Mouse (Mus musculus) C2C12 (cell line): ENCODE results near the gene Rpl38. TPM values are rescaled to one million over a fixed set of nuclear protein-coding genes. Genes with fewer than 3 reads are reported as not detected.

Experiments
- H3K27me3 ChIP-seq: one replicate; pipeline ENCODE4 v1.6.1; 2011; ENCODE audit not compliant: control insufficient read depth, insufficient read depth, insufficient read length
- H3K36me3 ChIP-seq: one replicate; pipeline ENCODE4 v1.6.1; 2011; ENCODE audit not compliant: control insufficient read depth, insufficient read depth
- H3K4me3 ChIP-seq: one replicate; pipeline ENCODE4 v1.5.1; 2011; ENCODE audit warnings: mild to moderate bottlenecking, control low read depth; ENCODE audit not compliant: poor library complexity, insufficient read depth, severe bottlenecking
- H3K79me2 ChIP-seq: one replicate; pipeline ENCODE4 v1.6.1; 2011; ENCODE audit not compliant: control insufficient read depth, insufficient read depth
- H3K79me3 ChIP-seq: one replicate; pipeline ENCODE4 v1.6.1; 2011; ENCODE audit warnings: low read depth, control low read depth
- H3ac ChIP-seq: one replicate; pipeline ENCODE3; 2011; ENCODE audit warnings: low read depth; ENCODE audit not compliant: control insufficient read depth, insufficient read length
- CEBPB ChIP-seq: IDR thresholded peaks from one replicate; pipeline ENCODE4 v1.6.1; 2011; ENCODE audit warnings: low read depth, mild to moderate bottlenecking, control low read depth, moderate library complexity
- CTCF ChIP-seq: IDR thresholded peaks from one replicate; pipeline ENCODE4 v1.5.1; 2011; ENCODE audit not compliant: control insufficient read depth, insufficient read depth, insufficient read length
- FOSL1 ChIP-seq: IDR thresholded peaks from one replicate; pipeline ENCODE4 v1.8.0; 2011; ENCODE audit warnings: mild to moderate bottlenecking, low read length; ENCODE audit not compliant: poor library complexity, insufficient read depth, severe bottlenecking
- MAX ChIP-seq: IDR thresholded peaks from one replicate; pipeline ENCODE4 v1.6.1; 2011; ENCODE audit warnings: mild to moderate bottlenecking, control low read depth
- MYOD1 ChIP-seq: IDR thresholded peaks from one replicate; pipeline ENCODE4 v1.6.1; 2011; ENCODE audit warnings: low read depth; ENCODE audit not compliant: control insufficient read depth, insufficient read length
- MYOG ChIP-seq: IDR thresholded peaks from one replicate; pipeline ENCODE4 v1.6.1; 2011; ENCODE audit not compliant: control insufficient read depth, insufficient read length; ENCODE audit errors: extremely low read depth
- USF1 ChIP-seq: IDR thresholded peaks from one replicate; pipeline ENCODE4 v1.6.1; 2011; ENCODE audit warnings: low read depth, mild to moderate bottlenecking, control low read depth, moderate library complexity
- polyA plus RNA-seq: library from polyadenylated mRNA; unstranded; fragments of >200 nt; fragmentation: generic; extraction: Trizol; gene quantifications from one replicate; pipeline ENCODE4 v1.2.1, GENCODE M21; 2012; ENCODE audit warnings: missing spikeins

Rpl38 gene
- polyA plus RNA-seq, 1 experiment, result 3,802 TPM

DNA sequence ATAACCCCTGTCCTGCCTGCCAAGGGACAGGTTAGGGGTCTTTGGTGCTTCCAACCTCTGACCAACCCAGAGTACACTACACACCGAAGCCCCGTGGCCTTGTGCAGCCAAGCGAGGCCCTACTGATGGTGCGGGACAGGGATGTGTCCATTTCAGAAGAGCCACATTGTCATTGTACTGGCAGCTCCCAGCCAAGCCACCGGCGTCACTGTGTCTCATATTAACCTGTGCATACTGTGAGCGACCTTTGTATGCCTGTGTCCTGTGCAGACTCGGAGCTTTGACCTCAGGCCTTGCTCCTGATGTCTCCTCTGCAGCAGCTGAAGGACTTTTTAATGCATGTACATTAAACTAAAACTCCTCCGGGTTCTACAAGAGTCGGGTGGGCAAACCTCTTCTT lies 52.2 kb downstream of the Rpl38 start:
- Histone ChIP-seq H3K4me3 (no peak overlapping the region), H3ac (no peak overlapping the region), H3K79me3 (no peaks in the 10 kb centered on the region), H3K79me2 (no peaks in the 10 kb centered on the region), H3K27me3 (no peaks in the 10 kb centered on the region), H3K36me3 (peaks cover 17% of the 10 kb centered on the region)
- TF ChIP-seq USF1, result no peak
- no peak for TF ChIP-seq CTCF
- TF ChIP-seq CEBPB, result no peak
- no peak for TF ChIP-seq FOSL1
- TF ChIP-seq MAX, result no peak
- TF ChIP-seq MYOD1, result no peak
- no peak for TF ChIP-seq MYOG

Other genes starting within 250 kb of the Rpl38 start
- 20.1 TPM for gene Ttyh2, start 6.9 kb downstream of the Rpl38 start, polyA plus RNA-seq
- gene Dnaic2, start 58.9 kb downstream of the Rpl38 start, polyA plus RNA-seq, result 0.27 TPM
- gene Kif19a, start 96.9 kb downstream of the Rpl38 start, polyA plus RNA-seq, result 0.25 TPM
- gene Btbd17, start 127.4 kb downstream of the Rpl38 start, polyA plus RNA-seq, result 0.49 TPM
- not detected for gene Gpr142, start 130.4 kb downstream of the Rpl38 start, polyA plus RNA-seq
- gene Gprc5c, start 182.6 kb downstream of the Rpl38 start, polyA plus RNA-seq, result 0.75 TPM
- 0.02 TPM for gene Cd300a, start 221.5 kb downstream of the Rpl38 start, polyA plus RNA-seq